Mouse (Mus musculus) bone marrow macrophage, adult 2 months (primary cell): ENCODE results near the gene Acin1.

Experiments used
- CTCF ChIP-seq: IDR thresholded peaks from 2 replicates; pipeline ENCODE4 v1.5.1; 2012; ENCODE audit warnings: low read depth, mild to moderate bottlenecking, low read length, moderate library complexity
- POLR2A ChIP-seq: IDR thresholded peaks from 2 replicates; pipeline ENCODE4 v1.6.1; 2012; ENCODE audit warnings: mild to moderate bottlenecking, low read depth, low read length, borderline replicate concordance

DNA sequence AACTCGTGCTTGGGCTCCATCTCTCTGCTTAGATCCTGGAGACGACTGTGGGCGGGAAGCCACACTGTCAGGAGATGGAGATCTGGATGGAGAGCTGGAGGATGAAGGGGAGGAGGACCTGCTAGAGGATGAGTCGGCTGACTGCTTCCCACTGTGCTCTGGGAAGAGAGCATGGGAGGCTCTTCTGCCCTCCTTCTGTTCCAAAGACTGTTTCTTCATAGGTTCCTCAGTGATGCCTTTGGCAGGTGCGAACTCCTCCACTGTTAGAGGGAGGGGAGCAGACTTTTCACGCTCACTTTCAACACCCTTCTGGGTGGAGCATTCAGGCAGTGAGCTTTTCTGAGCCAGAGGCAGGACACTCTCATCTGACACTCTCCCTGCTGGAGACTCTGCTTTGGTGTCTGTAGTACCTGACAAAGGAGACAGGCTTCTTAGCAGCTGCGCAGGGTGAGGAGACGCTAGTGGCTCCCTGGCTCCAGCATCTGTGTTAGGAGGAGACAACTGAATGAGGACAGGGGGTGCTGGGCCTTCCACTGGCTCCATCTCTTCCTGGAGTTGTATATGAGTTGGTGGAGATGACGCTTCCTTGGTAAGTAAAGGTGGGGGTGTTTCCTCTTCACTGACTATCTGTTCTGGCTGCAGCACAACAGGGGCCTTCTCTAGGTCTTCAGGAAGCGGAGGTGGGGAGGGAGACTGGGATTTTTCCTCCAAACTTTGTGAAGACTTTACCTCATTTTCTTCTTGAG is 22.1 kb downstream of the Acin1 start:
- no peak for TF ChIP-seq CTCF
- TF ChIP-seq POLR2A, result no peak
